Mouse (Mus musculus): Measurements from ENCODE around the gene Gm4214.
"Not testable (repeated sequence)": the region's sequence is repeated elsewhere in the genome, so short reads cannot be mapped to it uniquely, and the experiment has no call there.

The Gm4214 gene

DNA sequence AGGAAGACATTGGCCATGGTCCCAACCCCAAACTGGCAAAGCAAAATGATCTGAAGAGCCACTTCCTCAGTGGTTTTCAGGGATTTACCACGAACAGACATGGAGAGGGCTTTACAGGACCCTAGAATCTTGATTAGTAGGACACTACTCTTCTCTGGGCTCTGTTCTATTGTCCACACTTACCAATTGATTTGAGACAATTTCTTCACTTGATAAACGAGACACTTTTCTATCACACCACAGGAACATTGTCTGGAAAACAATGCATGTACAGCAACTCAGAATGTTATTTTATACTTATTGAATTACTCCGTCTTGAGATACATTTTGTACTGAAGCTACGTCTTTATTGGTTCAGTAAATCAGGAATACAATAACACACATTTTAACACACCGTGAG is at the start of gene Gm4214:
Gm4214 (minus strand) TSS at position 101 of the 400 bp plus-strand sequence.
- DNase-seq (ENCODE audit: low read depth, low spot score), result not testable (repeated sequence)

DNA sequence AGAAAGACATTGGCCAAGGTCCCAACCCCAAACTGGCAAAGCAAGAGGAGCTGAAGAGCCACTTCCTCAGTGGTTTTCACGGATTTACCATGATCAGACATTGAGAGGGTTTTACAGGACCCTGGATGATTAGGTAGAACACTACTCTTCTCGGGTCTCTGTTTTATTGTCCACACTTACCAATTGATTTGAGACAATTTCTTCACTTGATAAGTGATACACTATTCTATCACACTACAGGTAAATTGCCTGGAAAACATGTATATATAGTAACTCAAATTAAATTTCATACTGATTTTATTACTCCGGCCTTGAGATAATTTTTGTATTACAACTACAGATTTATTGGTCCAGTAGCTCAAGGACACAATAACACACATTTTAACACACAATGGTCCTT is 35.4 kb upstream of the Gm4214 start, which contains the start of gene Gm4216:
Gm4216 (minus strand) TSS at position 101 of the 400 bp plus-strand sequence.
- DNase-seq (ENCODE audit: low read depth, low spot score), result not testable (repeated sequence)

Data from skeletal muscle tissue, adult 2 months (tissue).